Mouse (Mus musculus) limb, embryonic 14.5 days (tissue): Measurements from ENCODE around the gene Prdm2. TPM values are rescaled to one million over a fixed set of nuclear protein-coding genes. Genes with fewer than 3 reads are reported as not detected.

Experiments
- ATAC-seq: fragments of 200-750 bp; cut with Nextera tagmentation; 2 replicates; pipeline ENCODE4 v1.8.0; 2017; ENCODE audit warnings: low read depth, moderate number of reproducible peaks, moderate TSS enrichment; ENCODE audit not compliant: low FRiP score
- DNase-seq: peaks from one replicate; pipeline ENCODE4 v3.0.0-alpha.2; 2015; ENCODE audit warnings: low spot score
- H3K27ac ChIP-seq: fragments of 300-500 bp; sonication (generic); replicated peaks from 2 replicates; pipeline ENCODE4 v1.5.1; 2014; ENCODE audit warnings: low read depth, mild to moderate bottlenecking, low read length, moderate library complexity, mixed read lengths
- H3K27me3 ChIP-seq: fragments of 300-500 bp; sonication (generic); 2 replicates; pipeline ENCODE4 v1.6.1; 2014; ENCODE audit warnings: low read length, mixed read lengths; ENCODE audit not compliant: control insufficient read depth, insufficient read depth
- H3K36me3 ChIP-seq: fragments of 300-500 bp; sonication (generic); 2 replicates; pipeline ENCODE4 v1.6.1; 2014; ENCODE audit warnings: mild to moderate bottlenecking, low read length, moderate library complexity, mixed read lengths; ENCODE audit not compliant: control insufficient read depth, insufficient read depth
- H3K4me1 ChIP-seq: fragments of 300-500 bp; sonication (generic); 2 replicates; pipeline ENCODE4 v1.6.1; 2014; ENCODE audit warnings: antibody characterized with exemption, low read length, mixed read lengths; ENCODE audit not compliant: control insufficient read depth, insufficient read depth
- H3K4me2 ChIP-seq: fragments of 300-500 bp; sonication (generic); replicated peaks from 2 replicates; pipeline ENCODE4 v1.6.1; 2014; ENCODE audit warnings: low read depth, mild to moderate bottlenecking, low read length, moderate library complexity; ENCODE audit not compliant: severe bottlenecking
- H3K4me3 ChIP-seq: fragments of 300-500 bp; sonication (generic); replicated peaks from 2 replicates; pipeline ENCODE4 v1.5.1; 2014; ENCODE audit warnings: low read length
- H3K9ac ChIP-seq: fragments of 300-500 bp; sonication (generic); 2 replicates; pipeline ENCODE4 v1.6.1; 2014; ENCODE audit warnings: mild to moderate bottlenecking, low read depth, low read length, moderate library complexity; ENCODE audit not compliant: severe bottlenecking
- H3K9me3 ChIP-seq: fragments of 300-500 bp; sonication (generic); 2 replicates; pipeline ENCODE4 v1.6.1; 2016; ENCODE audit warnings: low read length; ENCODE audit not compliant: control insufficient read depth
- POLR2A ChIP-seq: fragments of 200-500 bp; IDR thresholded peaks from 2 replicates; pipeline ENCODE4 v1.8.0; 2012; ENCODE audit warnings: inconsistent platforms, mild to moderate bottlenecking, moderate library complexity, borderline replicate concordance; ENCODE audit not compliant: insufficient read depth, insufficient read length; ENCODE audit errors: extremely low read depth
- WGBS: fragments of 180-500 bp; shearing (Covaris S2); extraction: QIAGEN DNeasy Blood & Tissue Kit; methylation state at CpG from one replicate; pipeline ENCODE4 v1.1.7; 2014; 5-methylcytosine and 5-hydroxymethylcytosine counted together
- polyA plus RNA-seq, 2 experiments: library from polyadenylated mRNA; depleted of rRNA in 1 of 2; stranded (reverse) in 1 of 2; unstranded in 1 of 2; fragments of >200 nt; fragmentation: Nextera tagmentation in 1 of 2; extraction: Ambion mirVana in 1 of 2; gene quantifications; 2 replicates each; pipeline versions ENCODE4 v1.2.1 to v1.2.3; 2012 to 2014

The Prdm2 gene
- polyA plus RNA-seq, 2 experiments = 14.2 to 26.2 TPM

DNA sequence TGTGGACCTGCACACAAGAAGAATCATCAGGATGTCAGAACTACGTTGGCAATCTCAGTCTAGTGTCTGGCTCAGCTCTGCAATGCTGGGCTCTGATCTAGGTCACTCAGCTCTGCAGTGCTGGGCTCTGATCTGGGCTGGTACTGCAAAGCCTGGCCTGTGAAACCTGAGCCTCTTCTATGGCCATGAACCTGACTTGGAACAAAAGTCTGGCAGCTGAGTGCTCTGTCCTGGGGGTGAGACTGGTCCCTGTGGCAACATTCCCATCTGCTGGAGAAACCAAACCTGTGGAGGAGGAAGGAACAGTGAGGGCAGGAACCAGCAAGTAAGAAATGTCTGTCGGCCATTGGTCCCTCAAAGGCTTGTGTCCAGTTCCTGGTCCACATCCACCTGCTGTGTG is 109.0 kb downstream of the Prdm2 start:
- no peaks in the 10 kb centered on the region for H3K9me3 ChIP-seq
- H3K36me3 ChIP-seq = peaks cover 13% of the 10 kb centered on the region
- peak; percentile 20 for DNase-seq
- H3K4me3 ChIP-seq = no peak overlapping the region
- H3K4me1 ChIP-seq = peaks cover 5% of the 10 kb centered on the region; the same call in 1 of the 2 replicates
- H3K9ac ChIP-seq = no peak overlapping the region
- WGBS = 61% methylated on average over 2 of the region's 2 CpGs
- no peak for TF ChIP-seq POLR2A
- no peaks in the 10 kb centered on the region for H3K27me3 ChIP-seq
- 0 out of 2 replicates have a peak, but pooled peaks have one; percentile 14 for ATAC-seq
- H3K27ac ChIP-seq = no peak overlapping the region
- no peak overlapping the region for H3K4me2 ChIP-seq

DNA sequence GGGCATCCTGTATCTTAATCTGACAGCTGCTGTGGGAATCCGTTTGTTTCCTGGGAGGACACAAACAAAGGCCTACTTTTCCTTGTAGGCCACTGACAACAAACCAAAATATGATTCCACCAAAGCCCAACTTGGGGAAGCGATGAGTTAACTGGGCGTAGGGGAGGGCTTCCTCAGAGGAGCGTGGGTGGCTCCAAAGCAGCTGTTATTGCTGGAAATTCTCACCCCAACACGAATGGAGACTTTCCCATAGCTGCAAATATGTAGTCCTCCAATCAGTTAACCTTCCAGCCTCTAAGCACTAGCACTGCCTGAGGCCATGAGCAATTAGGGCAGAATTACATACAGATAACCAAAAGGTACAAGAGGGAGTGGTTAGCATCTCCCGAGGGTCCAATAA is 112.6 kb downstream of the Prdm2 start:
- Histone ChIP-seq H3K4me1 (peaks cover 4% of the 10 kb centered on the region; the same call in 1 of the 2 replicates), H3K4me3 (no peak overlapping the region), H3K27ac (no peak overlapping the region), H3K4me2 (no peak overlapping the region), H3K36me3 (no peaks in the 10 kb centered on the region), H3K27me3 (no peaks in the 10 kb centered on the region), H3K9ac (no peak overlapping the region), H3K9me3 (no peaks in the 10 kb centered on the region)
- DNase-seq (no peak), ATAC-seq (no peak)
- TF ChIP-seq POLR2A = no peak
- 54% methylated on average over 6 of the region's 6 CpGs for WGBS

DNA sequence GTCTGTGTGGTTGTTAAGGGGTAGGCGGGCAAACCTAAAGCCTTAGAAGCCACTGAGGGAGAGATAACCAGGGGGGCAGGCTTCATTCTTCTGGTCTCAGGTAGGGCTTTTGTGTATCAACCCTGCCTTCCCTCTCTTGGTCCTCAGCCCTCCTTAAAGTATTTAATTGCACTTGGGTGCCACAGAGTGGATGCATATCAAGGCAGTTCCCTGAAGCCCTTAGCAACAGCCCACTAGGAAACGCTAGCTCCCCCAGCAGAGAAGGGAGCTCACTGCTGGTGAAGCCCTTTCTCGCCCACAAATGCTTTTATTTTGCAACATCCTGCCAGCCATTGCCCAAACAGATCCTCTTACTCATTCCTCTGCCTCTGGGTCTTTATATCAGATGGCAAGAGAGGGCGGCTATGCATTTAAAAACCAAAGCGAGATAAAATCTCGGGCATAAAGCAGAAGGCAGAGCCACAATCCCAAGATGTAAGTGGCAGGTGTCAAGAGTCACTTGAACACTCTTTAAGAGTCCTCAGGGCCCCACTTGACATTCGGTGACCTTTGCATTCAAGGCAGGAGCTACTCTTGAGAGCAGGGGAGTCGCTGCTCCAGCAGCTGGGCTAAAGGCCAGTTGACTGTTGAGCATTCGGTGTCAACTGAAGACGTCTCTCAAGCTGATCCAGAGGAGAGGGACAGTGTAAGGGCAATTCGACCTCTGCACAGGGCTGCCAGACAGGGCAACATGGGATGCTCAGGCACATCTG is 113.3 kb downstream of the Prdm2 start:
- TF ChIP-seq POLR2A = no peak
- no peak overlapping the region for H3K4me2 ChIP-seq
- H3K27me3 ChIP-seq = no peaks in the 10 kb centered on the region
- no peaks in the 10 kb centered on the region for H3K36me3 ChIP-seq
- DNase-seq (no peak), ATAC-seq (no peak)
- 50% methylated on average over 11 of the region's 11 CpGs for WGBS
- H3K4me1 ChIP-seq = peaks cover 4% of the 10 kb centered on the region; the same call in 1 of the 2 replicates
- no peak overlapping the region for H3K9ac ChIP-seq
- no peak overlapping the region for H3K4me3 ChIP-seq
- no peaks in the 10 kb centered on the region for H3K9me3 ChIP-seq
- H3K27ac ChIP-seq = no peak overlapping the region

DNA sequence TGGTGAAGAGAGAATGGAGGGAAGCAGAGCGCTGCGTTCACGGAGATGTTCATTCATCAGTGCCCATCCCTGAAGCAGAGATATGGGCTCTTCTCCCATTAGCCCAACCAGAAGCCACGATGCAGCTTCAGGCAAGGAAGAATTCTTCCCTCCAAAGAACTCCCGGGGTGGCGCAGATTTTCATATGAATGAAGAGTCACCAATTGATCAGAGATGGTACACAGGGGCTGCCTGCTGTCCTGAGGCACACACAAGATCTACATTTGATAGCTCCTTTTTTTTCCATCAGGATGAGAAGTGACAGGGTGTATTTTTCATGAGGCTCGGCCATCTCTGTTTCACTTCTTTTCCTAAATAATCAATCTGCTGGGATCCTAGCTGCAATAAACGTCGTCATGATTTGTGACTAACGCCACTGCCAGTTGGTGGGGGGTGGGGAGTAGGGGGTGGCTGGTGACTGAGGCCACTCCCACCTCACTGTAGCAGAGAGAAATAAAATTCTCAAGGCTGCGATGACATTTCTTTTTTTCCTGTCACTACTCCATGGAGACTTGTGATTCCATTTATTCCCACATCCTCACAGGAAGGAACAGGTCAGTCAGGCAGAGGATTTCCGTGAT is 120.6 kb downstream of the Prdm2 start:
- TF ChIP-seq POLR2A = no peak
- Histone ChIP-seq H3K9ac (no peak overlapping the region), H3K4me3 (no peak overlapping the region), H3K36me3 (no peaks in the 10 kb centered on the region), H3K4me2 (no peak overlapping the region), H3K9me3 (no peaks in the 10 kb centered on the region), H3K27me3 (no peaks in the 10 kb centered on the region), H3K4me1 (0 out of 2 replicates have a peak, but pooled peaks cover 5% of the 10 kb centered on the region), H3K27ac (no peak overlapping the region)
- 29% methylated on average over 12 of the region's 12 CpGs for WGBS
- DNase-seq (no peak), ATAC-seq (no peak)

DNA sequence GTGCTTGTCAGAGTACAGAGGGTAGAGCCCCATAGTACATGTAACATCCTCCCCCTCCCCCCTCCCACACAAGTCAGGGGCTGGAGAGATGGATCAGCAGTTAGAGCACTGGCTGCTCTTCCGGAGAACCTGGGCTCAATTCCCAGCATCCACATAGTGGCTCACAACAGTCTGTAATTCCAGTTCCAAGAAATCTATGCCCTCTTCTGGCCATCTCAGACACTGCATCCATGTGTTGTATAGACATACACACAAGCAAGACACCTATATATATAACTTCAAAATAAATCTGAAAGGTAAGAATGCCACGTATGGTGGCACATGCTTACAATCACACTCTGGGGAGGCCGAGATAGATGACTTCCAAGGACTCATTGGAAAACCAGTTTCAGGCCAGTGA is 122.2 kb downstream of the Prdm2 start:
- Histone ChIP-seq H3K4me2 (no peak overlapping the region), H3K36me3 (no peaks in the 10 kb centered on the region), H3K9ac (no peak overlapping the region), H3K4me3 (no peak overlapping the region), H3K9me3 (no peaks in the 10 kb centered on the region), H3K4me1 (0 out of 2 replicates have a peak, but pooled peaks cover 5% of the 10 kb centered on the region), H3K27ac (no peak overlapping the region), H3K27me3 (no peaks in the 10 kb centered on the region)
- TF ChIP-seq POLR2A = no peak
- 97% methylated on average over 3 of the region's 3 CpGs for WGBS
- ATAC-seq (no peak), DNase-seq (no peak)
